Mouse (Mus musculus): Measurements from ENCODE around the gene Cnnm1. TPM values are rescaled to one million over a fixed set of nuclear protein-coding genes. Genes with fewer than 3 reads are reported as not detected.

The Cnnm1 gene
- 0.12 and 0.14 TPM in 2 replicates for polyA plus RNA-seq (2016; fragmentation: Nextera tagmentation; extraction: Ambion mirVana)

DNA sequence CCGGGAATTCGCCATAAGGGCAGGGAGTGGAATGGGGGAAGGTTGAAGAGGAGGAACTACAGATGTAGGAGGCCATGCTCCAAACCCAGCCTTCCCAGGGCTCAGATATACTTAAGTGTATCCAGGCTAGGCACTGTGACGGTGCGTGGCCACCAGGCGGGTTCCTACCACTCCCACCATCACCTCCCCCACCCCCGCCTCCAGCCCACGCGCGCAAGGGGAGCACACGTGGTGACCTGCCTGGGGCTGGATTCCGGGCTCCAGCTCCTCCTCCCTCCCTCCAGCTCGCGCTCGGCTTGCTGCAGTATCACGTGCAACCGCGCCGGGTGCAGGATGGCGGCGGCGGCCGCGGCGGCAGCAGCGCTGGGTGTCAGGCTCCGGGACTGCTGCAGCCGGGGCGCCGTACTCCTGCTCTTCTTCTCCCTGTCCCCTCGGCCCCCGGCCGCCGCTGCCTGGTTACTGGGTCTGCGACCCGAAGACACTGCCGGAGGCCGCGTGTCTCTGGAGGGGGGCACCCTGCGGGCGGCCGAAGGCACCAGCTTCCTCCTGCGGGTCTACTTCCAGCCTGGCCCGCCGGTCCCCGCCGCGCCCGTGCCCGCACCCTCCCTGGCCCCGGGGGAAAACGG, at the start of gene Cnnm1:
TSS of gene Cnnm1 (plus strand) at position 325 of the 626 bp plus-strand sequence.
- WGBS: under 1% methylated on average over 48 of the region's 51 CpGs
- peak within 1 kb of the TSS; percentile 77 for H3K27ac ChIP-seq
- H3K4me1 ChIP-seq: peaks cover 20% of the 10 kb centered on the region
- peaks cover 62% of the 10 kb centered on the region for H3K27me3 ChIP-seq (ENCODE audit: insufficient read depth, poor library complexity, severe bottlenecking)
- H3K36me3 ChIP-seq: no peaks in the 10 kb centered on the region
- H3K4me3 ChIP-seq: peak within 1 kb of the TSS; percentile 75
- peak; percentile 79 for DNase-seq (ENCODE audit: low spot score)
- H3K9me3 ChIP-seq: no peaks in the 10 kb centered on the region

DNA sequence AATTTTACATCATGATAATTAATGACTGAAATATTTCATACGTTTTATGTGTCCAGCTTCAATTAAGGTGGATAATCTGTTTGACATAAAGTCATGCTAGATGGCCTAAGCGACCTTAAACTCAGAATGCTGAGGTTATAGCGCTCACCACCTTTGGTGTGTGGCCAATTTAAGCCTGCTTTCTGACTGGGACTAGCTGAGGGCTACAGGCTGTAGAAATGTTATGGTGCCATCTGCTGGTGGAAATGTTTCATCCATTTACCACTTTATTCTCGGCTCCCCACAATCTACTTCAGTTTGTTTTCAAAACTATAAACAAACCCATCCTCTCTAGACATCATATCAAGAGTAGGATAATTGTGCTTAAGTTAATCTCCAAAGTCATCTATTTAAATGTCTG, 43.9 kb upstream of the Cnnm1 start:
- no peak overlapping the region for H3K27ac ChIP-seq
- WGBS: 6% methylated on average over 4 of the region's 4 CpGs
- no peaks in the 10 kb centered on the region; the same call in 1 of the 2 replicates for H3K27me3 ChIP-seq (ENCODE audit: insufficient read depth, poor library complexity, severe bottlenecking)
- H3K4me1 ChIP-seq: no peaks in the 10 kb centered on the region
- H3K9me3 ChIP-seq: no peaks in the 10 kb centered on the region
- no peak for DNase-seq (ENCODE audit: low spot score)
- H3K4me3 ChIP-seq: no peak overlapping the region
- H3K36me3 ChIP-seq: no peaks in the 10 kb centered on the region

DNA sequence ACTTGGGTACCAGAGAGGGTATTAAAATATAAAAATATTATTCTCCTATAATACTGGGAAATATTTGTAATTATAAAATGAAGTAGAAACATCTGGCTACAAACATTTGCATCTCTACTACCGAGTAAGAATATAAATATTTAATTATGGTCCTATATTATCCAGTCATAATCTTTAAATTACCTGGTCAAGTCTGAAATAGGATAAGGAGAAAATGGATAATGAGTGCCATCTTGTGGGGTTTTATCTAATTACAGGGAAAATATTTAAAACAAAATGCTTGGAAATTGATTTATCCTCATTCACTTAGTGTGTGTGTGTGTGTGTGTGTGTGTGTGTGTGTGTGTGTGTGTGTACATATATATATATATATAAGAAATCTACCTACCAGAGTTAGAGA, 33.1 kb upstream of the Cnnm1 start:
- DNase-seq (ENCODE audit: low spot score): no peak
- Histone ChIP-seq H3K36me3 (no peaks in the 10 kb centered on the region), H3K4me1 (no peaks in the 10 kb centered on the region), H3K4me3 (no peak overlapping the region), H3K27ac (no peak overlapping the region), H3K9me3 (no peaks in the 10 kb centered on the region), H3K27me3 (ENCODE audit: insufficient read depth, poor library complexity, severe bottlenecking) (no peaks in the 10 kb centered on the region)
- 40% methylated on average over 1 of the region's 1 CpGs for WGBS

DNA sequence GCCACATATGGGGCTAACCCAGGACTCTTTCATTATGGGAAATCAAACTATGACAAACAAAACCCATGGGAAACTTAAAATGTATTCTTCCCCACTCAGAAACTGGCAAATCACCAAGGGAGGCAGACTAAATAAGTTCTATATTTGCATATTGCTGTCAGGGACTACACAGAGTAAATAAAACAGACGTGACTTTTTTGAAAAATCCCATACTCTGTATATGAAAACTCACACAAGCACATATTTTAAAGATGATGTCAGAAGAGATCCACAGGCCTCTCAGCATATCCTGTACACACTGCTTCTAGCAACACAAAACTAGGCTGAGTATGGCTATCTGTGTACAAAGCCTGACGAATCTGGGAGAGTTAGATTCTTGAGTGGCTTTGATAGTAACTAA, 24.7 kb upstream of the Cnnm1 start:
- H3K4me1 ChIP-seq: no peaks in the 10 kb centered on the region
- no peaks in the 10 kb centered on the region for H3K27me3 ChIP-seq (ENCODE audit: insufficient read depth, poor library complexity, severe bottlenecking)
- WGBS: 61% methylated on average over 2 of the region's 2 CpGs
- H3K9me3 ChIP-seq: no peaks in the 10 kb centered on the region
- H3K27ac ChIP-seq: no peak overlapping the region
- no peaks in the 10 kb centered on the region for H3K36me3 ChIP-seq
- DNase-seq (ENCODE audit: low spot score): no peak
- H3K4me3 ChIP-seq: no peak overlapping the region

DNA sequence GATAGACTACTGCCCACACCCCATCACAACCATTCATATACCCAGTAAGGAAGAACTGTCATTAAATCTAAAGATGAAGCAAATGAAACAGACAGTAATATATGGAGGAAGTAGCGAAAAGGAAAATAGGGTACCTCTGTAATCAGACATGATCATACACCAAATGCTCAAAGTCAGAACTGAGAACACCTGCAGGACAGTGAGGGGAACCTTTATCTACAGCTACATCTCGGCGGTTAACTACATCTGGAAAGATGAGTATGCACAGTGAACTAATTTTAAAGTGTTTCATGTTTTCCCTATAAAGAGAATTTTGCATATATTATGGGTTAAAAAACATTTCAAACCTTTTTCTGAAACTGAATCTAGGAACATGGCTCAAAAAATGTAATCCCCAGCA, 19.7 kb upstream of the Cnnm1 start:
- WGBS: 72% methylated on average over 3 of the region's 3 CpGs
- H3K9me3 ChIP-seq: no peaks in the 10 kb centered on the region

DNA sequence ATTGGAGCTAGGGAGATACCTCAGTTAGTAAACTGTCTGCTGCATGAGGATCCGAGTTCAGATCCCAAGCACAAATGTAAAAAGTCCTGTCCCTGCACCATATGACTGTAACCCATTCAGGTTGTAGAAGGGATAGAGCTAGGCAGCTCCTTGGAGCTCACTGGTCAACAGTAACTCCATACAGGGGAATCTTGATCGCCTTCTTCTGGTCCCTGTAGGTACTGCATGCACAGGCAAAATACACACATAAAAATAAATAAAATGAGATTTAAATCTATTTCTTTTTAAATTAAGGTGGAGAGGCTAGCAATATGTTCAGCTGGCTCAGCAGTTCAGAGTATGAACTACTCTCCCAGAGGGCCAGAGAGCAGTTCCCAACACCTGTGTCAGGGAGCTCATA, 16.2 kb upstream of the Cnnm1 start:
- Histone ChIP-seq H3K27me3 (ENCODE audit: insufficient read depth, poor library complexity, severe bottlenecking) (peaks cover 12% of the 10 kb centered on the region), H3K4me3 (no peak overlapping the region), H3K4me1 (no peaks in the 10 kb centered on the region), H3K9me3 (no peaks in the 10 kb centered on the region), H3K27ac (no peak overlapping the region), H3K36me3 (no peaks in the 10 kb centered on the region)
- WGBS: 66% methylated on average over 2 of the region's 2 CpGs
- DNase-seq (ENCODE audit: low spot score): no peak

More for the DNA sequence above, 19.7 kb upstream of the Cnnm1 start:
- no peak for DNase-seq (ENCODE audit: low spot score)
- no peaks in the 10 kb centered on the region for H3K27me3 ChIP-seq (ENCODE audit: insufficient read depth, poor library complexity, severe bottlenecking)
- H3K36me3 ChIP-seq: no peaks in the 10 kb centered on the region
- H3K27ac ChIP-seq: no peak overlapping the region
- no peaks in the 10 kb centered on the region for H3K4me1 ChIP-seq
- no peak overlapping the region for H3K4me3 ChIP-seq

DNA sequence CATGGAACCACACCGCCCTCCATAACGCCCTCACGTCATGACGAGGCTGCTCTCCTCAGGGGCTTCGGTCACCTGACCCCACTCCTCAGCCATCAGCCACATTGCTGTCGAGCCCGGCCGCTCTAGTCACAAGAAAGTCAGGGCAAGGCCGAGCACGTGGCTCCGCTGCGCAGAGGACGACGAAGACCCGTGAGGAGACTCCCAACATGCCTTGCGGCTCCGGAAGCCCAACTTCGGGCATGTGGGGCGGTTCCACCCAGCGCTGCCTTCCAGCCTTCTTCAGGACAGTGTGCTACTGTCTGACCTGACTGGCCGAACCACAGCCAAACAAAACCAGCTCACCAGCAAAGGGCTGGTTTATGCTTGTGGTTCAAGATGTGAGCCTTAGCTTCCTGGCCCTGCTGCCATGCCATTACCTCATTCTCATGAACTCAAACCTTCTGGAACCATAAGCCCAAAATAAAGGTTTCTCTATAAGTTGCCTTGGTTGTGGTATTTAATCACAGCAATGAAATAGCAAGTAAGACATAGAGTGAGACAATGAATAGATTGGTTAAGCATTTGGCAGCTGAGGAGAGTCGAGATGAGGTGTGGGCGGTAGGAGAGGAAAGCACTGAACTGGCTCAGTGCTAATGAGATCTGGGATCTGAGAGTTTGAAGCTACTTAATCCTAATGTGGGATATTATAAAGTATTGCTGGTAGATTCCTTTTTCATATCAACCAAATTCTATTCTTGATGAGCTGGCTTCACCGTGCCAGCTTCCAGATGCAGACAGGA, 12.6 kb upstream of the Cnnm1 start:
- H3K27ac ChIP-seq: no peak overlapping the region
- H3K4me1 ChIP-seq: no peaks in the 10 kb centered on the region
- DNase-seq (ENCODE audit: low spot score): no peak
- H3K36me3 ChIP-seq: no peaks in the 10 kb centered on the region
- WGBS: 76% methylated on average over 24 of the region's 24 CpGs
- H3K4me3 ChIP-seq: no peak overlapping the region
- peaks cover 17% of the 10 kb centered on the region for H3K27me3 ChIP-seq (ENCODE audit: insufficient read depth, poor library complexity, severe bottlenecking)
- no peaks in the 10 kb centered on the region for H3K9me3 ChIP-seq

DNA sequence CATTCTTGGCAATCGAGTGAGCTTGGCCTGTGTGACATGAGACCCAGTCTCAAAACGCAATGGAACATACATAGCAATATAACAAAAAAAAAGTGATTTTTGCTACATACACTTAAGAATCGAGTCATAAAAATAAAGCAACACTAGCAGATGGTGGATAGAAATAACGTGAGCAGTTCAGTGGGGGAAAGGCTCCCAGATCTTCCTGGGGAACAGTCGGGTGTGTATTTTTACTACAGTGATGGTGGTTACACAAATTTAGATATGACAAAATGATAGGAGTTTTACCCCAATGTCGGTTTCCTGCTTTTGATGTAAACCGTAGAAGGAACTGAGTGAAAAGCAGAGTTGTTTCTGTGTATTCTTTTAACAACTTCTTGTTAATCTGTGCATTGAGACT, 990 bp upstream of the Cnnm1 start:
- Histone ChIP-seq H3K27me3 (ENCODE audit: insufficient read depth, poor library complexity, severe bottlenecking) (peaks cover 62% of the 10 kb centered on the region), H3K36me3 (no peaks in the 10 kb centered on the region), H3K4me3 (no peak overlapping the region), H3K27ac (no peak overlapping the region), H3K4me1 (peaks cover 20% of the 10 kb centered on the region), H3K9me3 (no peaks in the 10 kb centered on the region)
- 82% methylated on average over 7 of the region's 7 CpGs for WGBS
- no peak for DNase-seq (ENCODE audit: low spot score)

DNA sequence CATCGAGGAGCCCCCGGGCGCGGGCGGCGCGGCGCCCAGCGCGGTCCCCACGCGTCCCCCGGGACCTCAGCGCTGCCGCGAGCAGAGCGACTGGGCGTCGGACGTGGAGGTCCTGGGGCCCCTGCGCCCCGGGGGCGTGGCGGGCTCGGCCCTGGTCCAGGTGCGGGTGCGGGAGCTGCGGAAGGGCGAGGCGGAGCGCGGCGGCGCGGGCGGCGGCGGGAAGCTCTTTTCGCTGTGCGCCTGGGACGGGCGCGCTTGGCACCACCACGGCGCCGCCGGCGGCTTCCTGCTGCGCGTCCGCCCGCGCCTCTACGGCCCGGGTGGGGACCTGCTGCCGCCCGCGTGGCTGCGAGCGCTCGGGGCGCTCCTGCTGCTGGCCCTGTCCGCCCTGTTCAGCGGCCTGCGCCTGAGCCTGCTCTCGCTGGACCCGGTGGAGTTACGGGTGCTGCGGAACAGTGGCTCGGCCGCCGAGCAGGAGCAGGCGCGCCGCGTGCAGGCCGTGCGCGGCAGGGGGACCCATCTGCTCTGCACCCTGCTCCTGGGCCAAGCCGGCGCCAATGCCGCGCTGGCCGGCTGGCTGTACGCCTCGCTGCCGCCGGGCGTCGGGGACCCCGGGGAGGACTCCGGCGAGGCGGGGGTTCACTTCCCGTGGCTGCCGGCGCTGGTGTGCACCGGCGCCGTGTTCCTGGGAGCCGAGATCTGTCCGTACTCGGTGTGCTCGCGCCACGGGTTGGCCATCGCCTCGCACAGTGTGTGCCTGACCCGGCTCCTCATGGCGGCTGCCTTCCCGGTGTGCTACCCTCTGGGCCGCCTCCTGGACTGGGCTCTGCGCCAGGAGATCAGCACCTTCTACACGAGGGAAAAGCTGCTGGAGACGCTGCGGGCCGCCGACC, 778 bp downstream of the Cnnm1 start:
- Histone ChIP-seq H3K27ac (peak overlapping the region; percentile 77), H3K27me3 (ENCODE audit: insufficient read depth, poor library complexity, severe bottlenecking) (peaks cover 62% of the 10 kb centered on the region), H3K4me1 (peaks cover 20% of the 10 kb centered on the region), H3K4me3 (peak overlapping the region; percentile 75), H3K36me3 (no peaks in the 10 kb centered on the region), H3K9me3 (no peaks in the 10 kb centered on the region)
- WGBS: 2% methylated on average over 116 of the region's 118 CpGs
- DNase-seq (ENCODE audit: low spot score): no peak

DNA sequence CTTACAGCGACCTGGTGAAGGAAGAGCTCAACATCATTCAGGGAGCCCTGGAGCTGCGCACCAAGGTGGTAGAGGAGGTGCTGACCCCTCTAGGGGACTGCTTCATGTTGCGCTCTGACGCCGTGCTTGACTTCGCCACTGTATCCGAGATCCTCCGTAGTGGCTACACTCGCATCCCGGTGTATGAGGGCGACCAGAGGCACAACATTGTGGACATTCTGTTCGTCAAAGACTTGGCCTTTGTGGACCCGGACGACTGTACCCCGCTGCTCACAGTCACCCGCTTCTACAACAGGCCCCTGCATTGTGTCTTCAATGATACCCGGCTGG, 1.4 kb downstream of the Cnnm1 start:
- Histone ChIP-seq H3K9me3 (no peaks in the 10 kb centered on the region), H3K4me1 (peaks cover 20% of the 10 kb centered on the region), H3K4me3 (peak overlapping the region; percentile 75), H3K36me3 (no peaks in the 10 kb centered on the region), H3K27me3 (ENCODE audit: insufficient read depth, poor library complexity, severe bottlenecking) (peaks cover 62% of the 10 kb centered on the region), H3K27ac (no peak overlapping the region)
- 14% methylated on average over 17 of the region's 17 CpGs for WGBS
- DNase-seq (ENCODE audit: low spot score): no peak

DNA sequence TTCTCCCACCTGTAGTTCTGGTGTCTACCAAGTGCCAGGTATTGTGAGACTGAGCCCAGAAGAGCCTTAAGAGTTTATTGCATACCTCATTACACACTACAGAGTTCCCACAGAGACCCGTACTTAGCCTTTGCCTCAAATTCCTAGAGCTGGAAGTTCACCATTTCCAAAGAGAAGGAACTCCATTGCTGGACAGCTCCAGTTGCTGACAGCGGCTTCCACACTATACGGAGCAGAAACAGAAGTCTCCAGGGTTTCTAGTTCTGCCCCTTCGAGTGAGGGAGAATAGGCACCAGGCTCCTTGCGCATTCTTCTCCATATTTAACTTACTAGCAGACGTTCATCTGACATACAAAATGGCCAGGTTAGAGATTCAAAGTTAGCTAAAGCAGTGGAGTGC, 2.0 kb downstream of the Cnnm1 start:
- no peak for DNase-seq (ENCODE audit: low spot score)
- Histone ChIP-seq H3K4me3 (no peak overlapping the region), H3K4me1 (peaks cover 20% of the 10 kb centered on the region), H3K36me3 (no peaks in the 10 kb centered on the region), H3K27me3 (ENCODE audit: insufficient read depth, poor library complexity, severe bottlenecking) (peaks cover 57% of the 10 kb centered on the region), H3K9me3 (no peaks in the 10 kb centered on the region), H3K27ac (no peak overlapping the region)
- WGBS: 18% methylated on average over 6 of the region's 6 CpGs

DNA sequence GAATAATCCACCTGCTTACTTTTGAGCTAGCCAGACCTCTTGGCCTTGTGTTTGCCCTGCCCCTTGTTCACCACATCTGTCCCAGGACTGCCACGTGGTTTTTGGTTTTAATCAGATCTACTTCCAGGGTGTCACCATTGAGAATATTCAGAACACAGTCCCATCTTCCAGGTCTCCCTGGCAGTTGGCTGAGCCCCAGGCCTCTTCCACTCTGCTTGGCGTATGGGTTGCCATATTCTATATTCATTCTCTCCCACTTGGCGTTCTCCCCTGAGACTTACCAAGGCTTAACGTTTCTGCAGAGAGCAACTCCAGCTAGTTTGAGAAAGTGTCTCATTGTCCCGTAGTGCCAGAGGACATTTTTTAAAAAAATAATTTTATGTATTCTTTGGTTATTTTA, 2.7 kb downstream of the Cnnm1 start:
- Histone ChIP-seq H3K4me1 (peaks cover 20% of the 10 kb centered on the region), H3K4me3 (no peak overlapping the region), H3K36me3 (no peaks in the 10 kb centered on the region), H3K27ac (no peak overlapping the region), H3K9me3 (no peaks in the 10 kb centered on the region), H3K27me3 (ENCODE audit: insufficient read depth, poor library complexity, severe bottlenecking) (peaks cover 57% of the 10 kb centered on the region)
- 84% methylated on average over 5 of the region's 5 CpGs for WGBS
- DNase-seq (ENCODE audit: low spot score): no peak

DNA sequence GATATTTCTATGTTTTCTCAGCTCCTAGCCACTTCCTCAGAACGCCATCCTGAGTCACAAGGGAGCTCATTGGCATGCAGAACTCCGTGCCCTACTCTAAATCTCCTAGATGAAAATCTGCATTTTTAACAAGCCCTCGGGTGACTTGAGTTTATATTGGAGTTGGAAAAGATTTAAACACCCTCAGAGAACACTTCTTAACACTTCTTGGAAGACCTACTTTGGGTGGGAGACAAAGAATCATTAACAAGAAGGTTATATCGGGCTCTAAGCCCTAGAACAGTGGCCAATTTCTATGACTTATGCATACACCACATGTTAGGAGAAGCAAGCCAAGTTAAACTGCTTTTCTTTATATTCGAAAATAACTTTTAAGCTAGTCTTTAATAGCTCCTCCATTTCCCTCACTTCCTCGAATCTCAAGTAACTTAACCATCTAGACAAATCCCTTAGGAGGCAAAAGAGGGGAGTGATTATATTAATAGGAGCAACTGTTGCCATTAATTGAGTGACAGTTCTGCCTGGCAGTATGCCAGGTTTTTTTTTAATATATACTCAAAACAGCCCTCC, 4.5 kb downstream of the Cnnm1 start:
- Histone ChIP-seq H3K27me3 (ENCODE audit: insufficient read depth, poor library complexity, severe bottlenecking) (peaks cover 42% of the 10 kb centered on the region), H3K4me1 (peaks cover 20% of the 10 kb centered on the region), H3K4me3 (no peak overlapping the region), H3K9me3 (no peaks in the 10 kb centered on the region), H3K36me3 (no peaks in the 10 kb centered on the region), H3K27ac (no peak overlapping the region)
- WGBS: 77% methylated on average over 6 of the region's 6 CpGs
- DNase-seq (ENCODE audit: low spot score): no peak

Measured in heart, embryonic 10.5 days (tissue).